Mouse (Mus musculus): ENCODE results near the gene G430095P16Rik.

Gene G430095P16Rik

DNA sequence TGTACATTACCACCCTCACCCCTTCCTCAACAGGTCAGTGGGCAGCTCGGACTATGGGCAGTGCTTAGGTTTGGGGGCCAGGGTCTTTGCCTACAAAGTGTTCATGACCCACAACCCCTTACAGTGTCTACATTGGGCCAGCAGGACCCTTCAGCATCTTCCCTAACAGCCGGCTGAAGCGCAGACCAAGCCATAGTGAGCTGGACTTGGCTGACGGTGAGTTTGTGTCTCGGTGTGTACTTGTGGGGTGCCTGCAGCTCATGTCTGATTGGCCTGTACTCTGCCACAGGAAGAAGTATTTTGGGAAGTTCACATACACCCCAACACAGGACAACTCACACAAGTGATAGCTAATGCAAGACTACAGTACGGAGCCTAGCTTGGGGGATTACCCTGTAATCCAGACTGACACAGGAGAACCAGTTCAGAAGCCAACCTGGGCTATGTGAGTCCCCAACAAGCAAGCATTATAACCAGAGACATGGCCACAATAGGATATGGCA lies 19.8 kb upstream of the G430095P16Rik start:
- no peak for DNase-seq (ENCODE audit: low spot score in 2 of 2)

DNA sequence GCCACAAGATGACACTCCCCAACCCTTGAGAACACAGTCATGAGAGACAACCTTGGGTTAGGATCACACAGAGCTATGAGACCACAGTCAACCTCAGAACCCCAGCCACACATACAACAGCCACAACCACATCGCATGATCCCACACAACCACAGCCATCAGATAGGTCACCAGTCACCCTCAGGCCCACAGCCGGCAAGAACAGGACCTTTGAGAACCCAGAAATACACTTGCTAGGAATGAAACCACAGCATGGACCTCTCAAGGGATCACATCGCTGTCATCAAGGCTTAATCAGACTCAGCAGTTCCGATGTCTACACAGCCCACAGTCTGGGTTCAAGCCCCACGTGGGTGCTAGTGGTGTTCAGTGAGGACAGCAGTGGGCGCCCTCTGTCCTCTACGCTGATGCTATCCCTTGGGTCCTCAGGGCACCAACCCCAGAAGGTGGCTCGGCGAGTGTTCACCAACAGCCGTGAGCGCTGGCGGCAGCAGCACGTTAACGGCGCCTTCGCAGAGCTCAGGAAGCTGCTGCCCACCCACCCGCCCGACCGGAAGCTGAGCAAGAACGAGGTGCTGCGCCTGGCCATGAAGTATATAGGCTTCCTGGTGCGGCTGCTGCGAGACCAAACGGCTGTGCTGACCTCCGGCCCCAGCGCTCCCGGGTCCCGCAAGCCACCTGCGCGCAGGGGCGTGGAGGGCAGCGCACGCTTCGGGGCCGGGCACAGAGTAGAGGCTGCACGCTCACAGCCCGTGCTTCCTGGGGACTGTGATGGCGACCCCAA lies 19.1 kb upstream of the G430095P16Rik start:
- no peak for DNase-seq (ENCODE audit: low spot score in 2 of 2)

DNA sequence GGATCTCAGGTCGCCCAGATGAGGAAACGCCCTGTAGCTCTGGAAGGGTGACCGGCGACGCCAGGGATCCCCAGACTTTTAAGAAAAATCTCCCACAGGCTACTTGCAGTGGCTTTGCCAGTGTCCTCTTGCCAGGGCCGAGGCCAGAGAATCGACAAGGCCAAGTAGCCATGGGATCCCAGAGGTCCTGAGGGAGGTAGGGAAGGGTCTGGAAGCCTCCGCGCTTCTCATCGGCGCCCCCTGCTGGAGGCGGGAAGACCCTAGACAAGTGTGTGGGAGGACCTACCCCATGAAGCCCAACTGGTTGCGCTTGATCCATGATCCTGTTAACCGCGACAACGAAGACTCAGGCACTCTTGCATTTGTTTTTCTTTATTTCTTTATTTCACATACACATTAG lies 18.5 kb upstream of the G430095P16Rik start:
- DNase-seq (ENCODE audit: low spot score in 2 of 2), result peak in 1 of 2 experiments; percentile 61

DNA sequence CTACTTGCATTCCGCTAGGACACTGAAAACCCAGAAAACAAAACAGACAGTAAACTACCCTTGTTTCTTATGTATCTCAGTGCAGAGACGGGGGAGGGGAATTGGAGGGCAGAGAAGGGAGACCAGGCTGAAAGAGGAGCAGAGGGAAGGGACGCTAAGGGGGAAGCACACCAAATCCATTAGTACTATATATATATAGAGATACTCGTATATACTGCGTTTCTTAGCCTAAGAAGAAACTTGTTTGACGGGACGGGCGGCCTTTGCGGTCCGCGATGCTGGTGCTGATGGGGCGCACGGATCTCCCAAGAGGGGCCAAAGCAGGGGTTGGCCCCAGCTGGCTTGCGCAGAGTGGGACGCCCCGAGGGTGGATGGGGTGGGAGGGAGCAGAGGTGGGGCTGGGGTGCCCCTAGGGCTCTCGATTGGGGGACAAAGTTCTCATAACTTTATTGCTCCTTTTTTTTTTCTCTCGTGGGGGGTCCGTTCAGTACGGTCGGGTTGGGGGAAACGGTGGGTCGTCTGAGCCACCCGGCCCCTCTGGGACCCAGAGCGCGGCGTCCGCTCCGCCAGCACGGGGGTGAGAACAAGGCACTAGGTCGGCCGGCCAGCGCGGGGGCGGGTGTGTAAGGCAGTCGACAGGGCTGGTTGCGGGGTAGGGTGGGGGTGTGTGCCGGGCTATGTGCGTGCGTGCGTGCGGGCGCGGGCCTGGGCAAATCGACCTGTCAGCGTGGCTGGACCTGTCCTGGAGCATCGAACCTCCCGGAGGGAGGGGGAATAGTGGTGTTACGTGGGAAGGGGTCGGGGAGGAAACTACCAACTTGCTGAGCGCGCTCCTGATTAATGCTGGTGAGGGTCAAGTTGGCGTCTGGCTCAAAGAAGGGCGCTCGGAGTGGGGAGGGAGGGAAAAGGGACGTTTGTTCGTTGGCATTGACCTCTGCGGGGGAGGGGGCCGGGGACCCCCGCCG lies 17.7 kb upstream of the G430095P16Rik start:
- DNase-seq (ENCODE audit: low spot score in 2 of 2), result no peak

DNA sequence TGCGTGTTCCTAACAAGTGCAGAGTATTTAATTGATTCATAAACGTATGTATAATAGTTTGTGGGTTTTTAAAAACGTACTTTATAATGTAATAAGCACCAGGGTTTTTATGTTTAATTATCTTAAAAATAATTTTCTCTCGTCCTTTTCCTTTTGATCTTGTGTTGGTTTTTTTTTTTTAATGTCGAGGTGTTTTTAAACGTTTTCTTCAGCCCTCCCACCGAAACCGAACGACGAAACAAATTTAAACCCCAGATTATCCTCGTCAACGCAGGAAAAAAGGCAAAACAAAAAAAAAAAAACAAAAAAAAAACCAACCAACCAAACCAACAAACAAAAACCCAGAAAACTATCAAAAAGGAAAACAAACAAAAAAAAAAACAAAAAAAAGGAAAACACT lies 16.8 kb upstream of the G430095P16Rik start:
- no peak for DNase-seq (ENCODE audit: low spot score in 2 of 2)

DNA sequence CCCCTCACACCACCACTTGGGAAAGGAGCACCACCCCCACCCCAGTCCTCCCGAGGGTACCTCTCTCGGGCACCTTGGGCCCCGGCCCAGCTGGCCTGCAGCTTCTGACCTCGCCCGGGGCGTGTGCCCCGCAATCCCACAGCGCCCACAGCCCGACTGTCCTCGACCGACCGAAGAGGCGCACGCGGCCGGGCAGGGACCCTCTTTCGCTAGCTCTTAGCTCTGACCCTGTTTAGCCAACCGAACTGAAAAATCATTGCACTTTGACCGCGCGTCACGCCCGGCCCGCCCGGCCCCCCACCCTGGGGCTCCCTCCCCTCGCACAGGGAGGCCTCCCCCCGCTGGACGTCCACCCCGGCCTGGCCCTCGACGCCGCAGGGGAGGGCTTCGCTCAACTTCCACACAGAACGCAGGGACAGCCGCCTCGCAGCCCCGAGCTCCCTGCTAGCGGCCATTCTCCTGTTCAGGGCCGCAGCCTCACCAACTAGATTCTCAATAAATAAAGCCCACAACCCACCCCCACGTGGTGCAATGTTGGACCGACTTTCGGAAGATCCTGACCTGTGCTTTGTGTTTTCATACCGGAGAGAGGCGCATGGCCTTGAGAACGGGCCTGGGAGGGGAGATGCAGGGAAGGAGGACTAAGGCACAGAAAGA lies 16.1 kb upstream of the G430095P16Rik start:
- DNase-seq (ENCODE audit: low spot score in 2 of 2), result peak in 1 of 2 experiments; percentile 59

DNA sequence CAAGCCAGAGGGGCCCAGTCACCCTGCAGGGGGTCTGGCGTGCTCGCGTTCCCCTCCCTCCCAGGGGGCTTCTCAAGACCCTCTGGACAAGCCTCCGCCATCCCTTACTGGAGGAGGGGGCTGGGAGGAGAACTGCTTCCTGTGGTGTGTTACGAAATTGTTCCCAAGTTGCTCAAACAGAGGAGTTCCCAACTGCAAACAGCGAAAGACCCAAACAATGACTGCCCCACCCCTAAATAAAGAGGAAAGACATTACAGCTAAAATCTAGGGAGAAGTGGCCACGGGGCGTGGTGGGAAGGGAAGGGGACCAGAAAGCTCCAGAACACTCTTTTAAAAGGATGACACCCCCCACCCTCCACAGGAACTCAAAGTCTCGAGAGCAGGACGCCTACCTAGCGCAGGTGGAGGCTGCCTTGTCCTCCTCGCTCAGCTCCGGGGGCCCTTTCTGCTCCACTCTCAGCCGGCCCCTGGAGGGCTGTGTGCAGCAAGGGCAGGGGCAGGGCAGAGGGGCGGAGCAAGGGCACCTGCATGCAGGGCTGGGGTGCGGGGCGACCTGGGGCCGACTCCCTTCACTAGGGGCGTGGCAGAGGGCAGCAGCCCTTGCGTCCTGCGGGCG lies 15.4 kb upstream of the G430095P16Rik start:
- DNase-seq (ENCODE audit: low spot score in 2 of 2), result no peak

DNA sequence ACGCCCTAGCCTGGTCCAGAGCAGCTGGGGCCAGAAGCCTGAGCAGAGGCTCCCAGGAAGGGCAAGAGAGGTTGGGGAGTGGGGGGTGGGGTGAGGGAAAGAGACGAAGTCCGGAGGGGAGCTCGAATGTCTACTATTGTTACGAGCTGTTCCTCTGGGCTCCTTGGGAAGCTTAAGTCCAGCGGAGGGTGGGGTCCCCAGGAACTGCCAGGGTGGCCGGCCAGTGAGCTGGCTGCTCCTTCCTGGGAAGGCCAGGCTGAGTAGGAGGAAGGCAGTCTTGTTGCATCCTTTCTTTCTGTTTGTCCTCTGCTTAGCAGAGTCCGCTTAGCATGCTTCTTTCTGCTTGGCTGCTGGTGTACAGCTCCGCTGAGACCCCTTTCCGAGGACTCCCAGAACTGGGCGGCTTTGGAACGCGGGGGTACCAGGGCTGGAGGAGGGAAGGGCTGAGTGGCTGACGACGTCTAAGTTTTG lies 14.7 kb upstream of the G430095P16Rik start:
- peak in 1 of 2 experiments; percentile 66 for DNase-seq (ENCODE audit: low spot score in 2 of 2)

DNA sequence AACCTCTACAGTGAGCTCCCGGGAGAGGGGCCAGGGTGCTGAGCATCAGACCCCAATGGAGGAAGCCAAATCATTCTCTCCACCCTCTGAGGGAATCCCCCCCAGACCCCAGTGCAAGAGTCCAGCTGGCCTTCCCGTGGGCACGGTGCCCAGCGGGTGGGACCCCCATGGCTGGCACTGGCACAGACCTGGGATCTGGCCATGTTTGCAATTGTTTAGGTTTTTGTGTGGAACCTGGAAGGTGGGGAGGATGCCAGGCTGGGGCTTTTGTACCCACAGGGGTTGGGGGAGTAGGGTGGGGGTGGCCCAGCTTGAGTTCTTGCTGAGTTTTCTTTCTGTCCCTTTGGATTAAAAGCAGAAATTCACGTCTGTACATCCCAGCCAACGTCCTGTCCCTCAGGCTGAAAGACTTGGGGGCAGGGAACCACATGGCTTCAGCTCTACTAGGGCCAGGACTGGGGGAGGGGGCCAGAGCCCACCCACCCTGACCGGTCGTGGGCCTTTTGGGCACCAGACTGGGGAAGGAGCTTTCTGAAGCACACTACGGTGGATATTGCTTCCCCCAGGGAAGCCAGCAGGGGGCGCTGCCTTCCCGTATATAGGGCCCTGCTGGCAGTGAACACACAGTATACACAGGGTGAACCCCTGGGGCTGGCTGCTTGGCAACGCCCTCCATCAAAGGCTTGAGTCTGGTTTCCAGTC lies 13.9 kb upstream of the G430095P16Rik start:
- DNase-seq (ENCODE audit: low spot score in 2 of 2), result peak; percentile 82 to 86

DNA sequence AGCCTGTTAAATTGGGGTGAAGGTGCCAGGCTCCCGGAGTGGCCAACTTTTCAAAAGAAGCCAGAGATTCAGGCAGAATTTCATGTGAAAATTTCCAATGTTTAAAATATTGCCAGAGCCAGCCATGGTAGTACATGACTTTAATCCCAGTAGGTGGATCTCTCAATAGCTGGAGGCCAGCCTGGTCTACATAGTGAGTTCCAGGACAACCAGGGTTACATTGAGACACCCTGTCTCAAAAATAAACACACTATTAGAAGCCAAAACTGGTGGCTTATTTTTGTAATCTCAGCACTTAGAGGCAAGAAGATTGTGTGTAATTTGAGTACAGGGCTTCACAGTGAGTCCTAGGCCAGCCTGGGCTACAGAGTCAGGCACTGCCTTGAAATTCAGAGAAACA lies 12.9 kb upstream of the G430095P16Rik start:
- no peak for DNase-seq (ENCODE audit: low spot score in 2 of 2)

DNA sequence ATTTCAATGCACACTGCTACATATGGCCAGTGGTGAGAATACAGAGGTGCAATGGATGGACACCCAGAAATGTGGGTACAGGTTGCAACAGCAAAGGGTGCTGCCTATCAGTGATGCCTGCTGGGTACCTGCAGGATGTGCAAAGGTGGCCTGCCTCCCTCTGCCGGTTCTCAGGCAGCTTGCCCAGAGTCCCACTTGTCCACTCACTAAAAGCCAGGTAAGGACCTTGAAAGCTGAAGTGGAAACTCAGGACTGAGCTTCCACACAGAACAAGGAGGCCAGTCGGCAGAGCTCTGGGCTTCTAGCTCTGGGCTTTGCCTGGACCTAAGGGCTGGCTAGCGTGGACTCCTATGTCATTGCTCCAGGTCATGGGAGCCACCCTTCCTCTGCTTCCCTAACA lies 11.5 kb upstream of the G430095P16Rik start:
- no peak for DNase-seq (ENCODE audit: low spot score in 2 of 2)

DNA sequence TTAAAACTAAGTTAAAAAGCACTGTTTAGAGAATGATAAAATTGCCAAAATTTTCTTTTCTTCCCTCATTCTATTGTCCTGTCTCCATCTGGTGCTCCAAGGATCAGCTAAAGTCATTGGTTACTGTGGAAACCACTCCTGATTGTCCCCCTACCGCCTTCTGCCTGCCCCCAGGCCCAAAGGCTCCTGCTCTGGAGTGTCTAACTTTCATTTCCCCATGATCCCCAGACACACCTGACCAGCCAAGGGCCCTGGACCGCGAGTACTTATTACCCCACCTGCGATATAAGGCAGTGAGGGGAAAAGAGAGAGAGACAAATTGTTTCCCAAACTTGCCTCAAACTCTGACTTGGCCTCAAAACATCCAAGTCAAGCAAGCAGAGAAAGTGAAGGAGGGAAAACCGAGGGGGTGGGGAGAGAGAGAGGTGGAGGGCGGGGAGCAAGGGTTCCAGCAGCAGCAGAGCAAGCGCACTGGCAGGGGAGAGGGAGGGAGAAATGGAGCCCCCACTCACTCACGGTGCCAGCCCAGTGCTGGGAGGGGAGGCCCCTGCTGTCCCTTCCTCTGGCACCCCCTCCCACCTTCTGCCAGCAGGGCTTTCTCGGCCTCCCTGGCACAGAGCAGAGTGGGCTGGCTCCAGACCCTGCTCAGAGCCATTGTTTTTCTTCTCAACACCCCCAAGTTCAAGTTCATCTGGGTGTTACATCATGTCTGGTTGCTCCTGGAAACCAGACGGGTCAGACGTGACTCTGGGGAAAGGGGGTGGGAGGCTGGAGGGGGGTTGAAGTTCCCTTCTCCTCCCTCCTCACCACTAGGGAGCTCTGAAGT lies 10.7 kb upstream of the G430095P16Rik start:
- peak in 1 of 2 experiments; percentile 74 for DNase-seq (ENCODE audit: low spot score in 2 of 2)

DNA sequence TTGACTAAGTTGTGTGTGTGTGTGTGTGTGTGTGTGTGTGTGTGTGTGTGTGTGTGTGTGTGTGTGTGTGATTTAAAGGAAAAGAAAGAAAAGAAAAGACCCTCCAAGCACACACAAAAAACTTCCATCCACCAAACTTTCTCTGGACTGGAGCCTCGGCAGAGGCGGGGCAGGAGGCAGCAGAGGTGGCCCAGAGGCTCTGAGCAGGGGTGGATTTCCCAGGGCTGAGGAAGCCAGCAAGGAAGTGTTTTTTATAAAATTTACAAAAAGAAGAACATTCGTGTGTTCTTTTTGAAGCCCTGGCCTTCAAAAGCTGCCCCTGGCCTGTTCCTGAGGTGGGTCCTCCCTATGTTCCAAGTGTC lies 10.1 kb upstream of the G430095P16Rik start:
- DNase-seq (ENCODE audit: low spot score in 2 of 2), result no peak

DNA sequence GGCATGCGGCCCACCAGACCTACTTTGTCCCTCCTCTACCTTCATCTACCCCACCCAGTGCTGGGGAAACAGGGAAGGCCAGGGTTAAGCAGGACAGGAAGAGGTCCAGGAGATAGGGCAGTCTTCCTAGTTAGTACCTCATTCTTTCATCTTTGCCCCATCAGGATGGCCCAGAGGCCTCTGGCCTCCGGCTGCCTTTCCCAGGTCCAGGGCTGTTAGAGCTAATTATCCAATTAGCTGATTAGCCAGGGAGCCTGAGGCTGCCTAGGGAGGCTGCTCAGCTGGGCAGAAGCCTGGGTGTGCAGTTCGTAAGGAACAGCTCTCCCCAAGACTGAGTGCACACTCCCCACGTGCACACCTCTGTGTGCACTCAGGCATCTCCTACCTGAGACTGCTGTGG lies 9.4 kb upstream of the G430095P16Rik start:
- no peak for DNase-seq (ENCODE audit: low spot score in 2 of 2)

DNA sequence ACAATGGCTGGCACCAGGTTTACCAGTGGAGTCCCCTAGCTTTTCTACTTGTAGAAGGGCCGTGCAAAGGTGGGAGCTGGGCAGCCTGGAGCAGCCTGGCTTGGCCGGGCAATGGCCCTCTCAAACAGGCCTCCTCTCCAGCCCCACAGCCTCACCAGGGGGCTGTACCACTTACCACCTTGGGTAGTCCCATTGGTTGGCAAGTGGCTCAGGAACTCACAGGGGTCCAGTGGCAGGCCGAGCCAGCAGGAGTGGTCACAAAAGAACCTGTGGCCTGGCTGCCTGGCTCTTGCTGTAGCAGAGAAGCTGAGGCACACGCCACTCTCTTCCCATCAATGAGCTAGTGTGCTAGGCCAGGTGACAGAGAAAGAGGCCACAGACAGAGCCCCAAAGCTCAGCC lies 8.6 kb upstream of the G430095P16Rik start:
- DNase-seq (ENCODE audit: low spot score in 2 of 2), result no peak

DNA sequence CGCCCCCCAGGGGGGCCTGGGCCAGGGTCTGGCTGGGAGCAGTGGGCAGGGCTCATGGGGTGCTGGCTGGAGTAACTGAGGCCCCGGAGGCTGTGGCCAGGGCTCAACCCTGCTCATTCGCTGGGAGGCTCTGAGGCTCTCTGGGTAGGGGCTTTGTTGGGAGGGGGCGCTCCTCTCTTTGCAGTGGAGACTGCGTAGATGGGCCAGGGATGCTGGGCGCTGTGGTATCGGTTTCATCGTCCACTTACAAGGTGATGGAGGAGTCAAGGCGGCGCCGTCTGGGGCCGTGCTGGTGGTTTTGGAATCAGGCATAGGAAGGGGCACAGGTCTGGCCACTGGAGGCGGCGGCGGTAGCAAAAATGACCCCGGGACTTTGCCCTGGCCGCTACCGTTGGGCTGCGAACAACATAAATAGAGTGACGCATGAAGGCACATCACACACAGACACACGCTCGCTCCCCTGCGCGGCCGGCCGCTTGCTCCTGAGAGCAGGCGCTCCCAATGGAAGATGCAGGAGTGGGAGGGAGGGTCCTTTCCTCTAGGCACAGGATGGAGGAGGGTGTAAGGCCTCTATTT lies 6.8 kb upstream of the G430095P16Rik start:
- no peak for DNase-seq (ENCODE audit: low spot score in 2 of 2)

DNA sequence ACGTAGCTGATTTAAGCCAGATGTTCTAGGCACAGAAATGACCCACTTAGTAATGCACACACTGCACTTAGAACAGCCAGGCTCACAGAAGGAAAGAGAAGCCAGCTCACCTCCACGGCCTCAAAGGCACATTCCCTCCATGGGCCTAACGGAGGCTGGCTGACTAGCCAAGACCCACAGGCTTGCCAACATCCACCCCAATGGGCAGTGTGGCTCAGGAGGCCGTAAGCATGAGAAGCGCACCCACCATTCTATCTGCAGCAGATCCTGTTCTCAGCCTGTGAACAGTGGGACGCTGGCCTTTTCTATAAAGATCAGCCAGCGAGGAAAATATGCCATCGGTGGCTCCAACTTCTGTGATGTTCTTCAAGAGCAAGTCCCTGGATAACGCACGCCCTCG lies 6.0 kb upstream of the G430095P16Rik start:
- DNase-seq (ENCODE audit: low spot score in 2 of 2), result no peak

DNA sequence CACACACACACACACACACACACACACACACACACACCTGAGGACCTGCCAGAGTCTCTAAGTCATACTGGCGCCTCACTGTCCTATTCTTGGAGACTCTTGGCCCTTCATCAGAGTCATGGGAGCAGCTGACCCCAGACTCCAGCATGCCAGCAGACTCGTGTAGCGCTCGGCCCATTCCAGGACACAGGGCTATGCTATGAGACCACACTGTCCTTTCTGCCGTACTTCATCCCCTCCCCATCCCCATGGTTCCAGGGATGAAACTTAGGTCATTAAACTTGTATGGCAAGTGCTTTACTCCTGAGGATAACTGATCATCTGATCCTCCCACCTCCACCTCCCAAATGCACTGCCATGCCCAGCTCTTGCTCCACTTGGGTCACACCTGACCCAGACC lies 4.3 kb upstream of the G430095P16Rik start:
- no peak for DNase-seq (ENCODE audit: low spot score in 2 of 2)

DNA sequence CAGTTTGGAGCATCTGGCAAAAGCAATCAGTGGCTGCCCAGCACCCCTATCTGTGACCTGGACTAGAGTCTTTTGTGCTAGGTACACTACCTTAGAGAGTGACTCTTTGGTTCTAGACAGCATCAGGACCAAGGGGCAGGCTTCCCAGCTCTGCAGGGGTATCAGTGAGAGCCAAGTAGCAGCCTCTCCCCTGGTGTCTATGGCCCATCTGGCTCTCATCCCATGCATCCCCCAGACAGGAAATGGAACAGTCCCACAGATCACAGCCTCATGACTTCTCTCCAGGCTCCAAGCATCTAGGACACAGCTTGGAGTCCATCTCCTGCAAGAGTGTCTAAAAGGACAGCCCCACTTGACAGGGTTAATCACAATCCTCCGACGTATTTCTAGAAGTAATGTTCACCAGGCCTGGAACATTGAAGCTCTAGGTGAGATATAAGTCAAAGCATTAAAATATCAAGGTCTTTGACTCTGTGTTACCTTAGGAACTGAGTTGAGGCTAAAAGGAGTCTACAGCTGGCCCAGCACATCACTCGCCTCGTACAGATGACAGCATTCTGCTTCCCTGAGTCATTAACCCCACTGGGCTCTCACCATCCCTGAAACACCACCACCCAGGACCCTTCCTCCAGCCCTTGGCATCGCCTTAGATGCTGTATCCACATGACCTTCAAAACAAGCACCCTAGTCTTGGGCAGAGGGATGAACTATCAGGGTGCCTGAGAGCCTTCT lies 3.7 kb upstream of the G430095P16Rik start:
- DNase-seq (ENCODE audit: low spot score in 2 of 2), result no peak
